Mouse (Mus musculus): Measurements from ENCODE around the gene Sparcl1. TPM values are rescaled to one million over a fixed set of nuclear protein-coding genes. Genes with fewer than 3 reads are reported as not detected.

The Sparcl1 gene
- total RNA-seq, 1 experiment: 0.13 TPM

DNA sequence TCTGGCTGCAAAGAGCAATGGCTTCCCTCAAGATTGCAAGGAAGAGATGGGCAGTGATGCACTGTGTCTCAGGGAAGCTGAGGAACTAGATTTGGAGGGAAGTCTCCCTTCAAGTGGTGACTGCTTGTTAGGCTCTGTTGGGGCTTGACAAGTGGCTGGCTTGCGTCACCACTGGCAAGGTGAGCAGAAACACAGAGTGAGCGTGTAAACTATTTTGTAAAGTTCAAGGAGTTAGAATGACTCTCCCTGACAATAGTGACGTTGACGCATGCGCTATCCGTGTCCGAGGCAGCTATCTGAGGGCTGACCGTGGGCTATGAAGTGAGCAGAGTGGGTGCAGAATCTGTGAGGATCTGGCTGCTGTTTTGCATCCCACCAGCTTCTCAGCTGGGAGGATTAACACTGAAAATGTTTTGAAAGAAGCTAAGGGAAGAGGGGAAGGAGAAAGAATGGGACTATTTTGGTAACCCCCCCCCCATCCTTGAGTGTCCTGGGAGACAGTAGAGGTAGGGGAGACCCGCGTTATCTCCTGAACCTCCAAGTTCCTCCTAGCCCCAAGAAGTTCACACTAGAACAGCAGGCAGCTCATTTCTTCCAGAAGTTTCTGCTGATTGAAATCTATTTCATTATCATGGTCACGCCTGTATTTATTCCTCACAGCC, 18.0 kb downstream of the Sparcl1 start:
- Histone ChIP-seq H3K4me3 (ENCODE audit: insufficient read depth in 1 of 2, low read depth in 1 of 2, low read length in 2 of 2, poor library complexity in 1 of 2, severe bottlenecking in 1 of 2) (no peak overlapping the region), H3K27ac (ENCODE audit: insufficient read depth, low read depth, low read length, poor library complexity, severe bottlenecking) (no peak overlapping the region), H3K36me3 (ENCODE audit: control insufficient read depth, insufficient read depth, low read length, poor library complexity, severe bottlenecking) (no peaks in the 10 kb centered on the region), H3K9me3 (ENCODE audit: control insufficient read depth, insufficient read depth, low read depth, low read length) (no peaks in the 10 kb centered on the region), H3K4me1 (ENCODE audit: control insufficient read depth in 2 of 2, insufficient read depth in 2 of 2, low read length in 2 of 2, poor library complexity in 1 of 2) (no peaks in the 10 kb centered on the region), H3K9ac (ENCODE audit: insufficient read depth, low read depth, low read length, poor library complexity, severe bottlenecking) (no peak overlapping the region)
- no peak for DNase-seq (ENCODE audit: low read depth, low spot score)
- TF ChIP-seq HCFC1 (IDR thresholded peaks at IDR 0.05; ENCODE audit: borderline replicate concordance, insufficient read depth, low read length): no peak
- TF ChIP-seq ZC3H11A (IDR thresholded peaks at IDR 0.05; ENCODE audit: borderline replicate concordance, low read depth, low read length): no peak
- no peak for TF ChIP-seq CHD2 (IDR thresholded peaks at IDR 0.05; ENCODE audit: low read depth, low read length)
- no peak for TF ChIP-seq MAFK (IDR thresholded peaks at IDR 0.05; ENCODE audit: insufficient read depth, low read depth, low read length)
- no peak for TF ChIP-seq ZNF384 (IDR thresholded peaks at IDR 0.05; ENCODE audit: low read depth, low read length)
- in situ Hi-C loops (cut with MboI; ENCODE audit: low sequenced_read_pairs in 2 of 2, unreplicated experiment in 2 of 2): no loop called here

DNA sequence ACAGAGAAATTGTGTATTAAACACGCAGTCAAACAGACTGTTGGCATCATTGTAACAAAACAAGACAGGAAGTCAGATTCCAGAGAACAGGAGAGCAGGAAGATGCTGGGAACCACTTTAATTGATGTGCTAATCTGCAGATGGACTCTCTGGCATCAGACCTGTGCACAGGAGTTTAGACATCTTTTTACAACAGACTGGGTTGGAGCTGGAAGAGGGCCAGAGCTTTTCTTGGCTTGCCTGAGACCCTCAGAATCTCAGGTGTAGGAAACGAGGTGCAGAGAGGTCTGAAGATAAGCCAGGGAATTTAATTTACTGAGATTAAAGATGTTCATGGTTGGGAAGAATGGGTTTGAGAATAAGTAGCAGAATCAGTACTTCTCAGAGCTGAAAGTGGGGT, 23.8 kb downstream of the Sparcl1 start:
- H3K4me1 ChIP-seq (ENCODE audit: control insufficient read depth in 2 of 2, insufficient read depth in 2 of 2, low read length in 2 of 2, poor library complexity in 1 of 2): no peaks in the 10 kb centered on the region
- in situ Hi-C loops (cut with MboI; ENCODE audit: low sequenced_read_pairs in 2 of 2, unreplicated experiment in 2 of 2): no loop called here
- no peak overlapping the region for H3K9ac ChIP-seq (ENCODE audit: insufficient read depth, low read depth, low read length, poor library complexity, severe bottlenecking)
- H3K36me3 ChIP-seq (ENCODE audit: control insufficient read depth, insufficient read depth, low read length, poor library complexity, severe bottlenecking): no peaks in the 10 kb centered on the region
- TF ChIP-seq HCFC1 (IDR thresholded peaks at IDR 0.05; ENCODE audit: borderline replicate concordance, insufficient read depth, low read length) (no peak), ZC3H11A (IDR thresholded peaks at IDR 0.05; ENCODE audit: borderline replicate concordance, low read depth, low read length) (no peak), CHD2 (IDR thresholded peaks at IDR 0.05; ENCODE audit: low read depth, low read length) (no peak), MAFK (IDR thresholded peaks at IDR 0.05; ENCODE audit: insufficient read depth, low read depth, low read length) (no peak), ZNF384 (IDR thresholded peaks at IDR 0.05; ENCODE audit: low read depth, low read length) (no peak)
- no peaks in the 10 kb centered on the region for H3K9me3 ChIP-seq (ENCODE audit: control insufficient read depth, insufficient read depth, low read depth, low read length)
- H3K27ac ChIP-seq (ENCODE audit: insufficient read depth, low read depth, low read length, poor library complexity, severe bottlenecking): no peak overlapping the region
- H3K4me3 ChIP-seq (ENCODE audit: insufficient read depth in 1 of 2, low read depth in 1 of 2, low read length in 2 of 2, poor library complexity in 1 of 2, severe bottlenecking in 1 of 2): no peak overlapping the region
- no peak for DNase-seq (ENCODE audit: low read depth, low spot score)

DNA sequence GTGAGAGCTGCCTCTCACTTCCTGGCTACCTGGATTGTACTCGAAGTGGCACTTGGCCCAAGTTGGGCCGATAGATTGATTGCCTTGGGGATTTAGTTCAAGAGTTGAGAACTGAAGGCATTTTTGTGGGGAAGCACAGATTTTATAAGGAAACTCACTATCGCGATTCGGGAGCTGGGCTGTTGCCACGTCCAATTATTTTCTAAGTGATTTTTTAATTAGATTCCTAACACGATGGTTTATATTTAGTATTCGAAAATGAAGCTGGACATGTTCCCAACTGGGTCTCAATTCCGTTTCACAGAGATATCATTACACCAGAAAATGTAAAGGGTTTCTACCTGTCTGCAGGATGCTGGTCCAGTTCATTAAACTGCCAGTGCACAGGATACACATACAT, 28.2 kb downstream of the Sparcl1 start:
- H3K4me3 ChIP-seq (ENCODE audit: insufficient read depth in 1 of 2, low read depth in 1 of 2, low read length in 2 of 2, poor library complexity in 1 of 2, severe bottlenecking in 1 of 2): no peak overlapping the region
- H3K36me3 ChIP-seq (ENCODE audit: control insufficient read depth, insufficient read depth, low read length, poor library complexity, severe bottlenecking): no peaks in the 10 kb centered on the region
- no peaks in the 10 kb centered on the region for H3K4me1 ChIP-seq (ENCODE audit: control insufficient read depth in 2 of 2, insufficient read depth in 2 of 2, low read length in 2 of 2, poor library complexity in 1 of 2)
- no peak for DNase-seq (ENCODE audit: low read depth, low spot score)
- no peaks in the 10 kb centered on the region for H3K9me3 ChIP-seq (ENCODE audit: control insufficient read depth, insufficient read depth, low read depth, low read length)
- in situ Hi-C loops (cut with MboI; ENCODE audit: low sequenced_read_pairs in 2 of 2, unreplicated experiment in 2 of 2): no loop called here
- no peak overlapping the region for H3K27ac ChIP-seq (ENCODE audit: insufficient read depth, low read depth, low read length, poor library complexity, severe bottlenecking)
- TF ChIP-seq ZNF384 (IDR thresholded peaks at IDR 0.05; ENCODE audit: low read depth, low read length): no peak
- TF ChIP-seq CHD2 (IDR thresholded peaks at IDR 0.05; ENCODE audit: low read depth, low read length): no peak
- TF ChIP-seq MAFK (IDR thresholded peaks at IDR 0.05; ENCODE audit: insufficient read depth, low read depth, low read length): no peak
- no peak for TF ChIP-seq HCFC1 (IDR thresholded peaks at IDR 0.05; ENCODE audit: borderline replicate concordance, insufficient read depth, low read length)
- no peak for TF ChIP-seq ZC3H11A (IDR thresholded peaks at IDR 0.05; ENCODE audit: borderline replicate concordance, low read depth, low read length)
- H3K9ac ChIP-seq (ENCODE audit: insufficient read depth, low read depth, low read length, poor library complexity, severe bottlenecking): no peak overlapping the region

DNA sequence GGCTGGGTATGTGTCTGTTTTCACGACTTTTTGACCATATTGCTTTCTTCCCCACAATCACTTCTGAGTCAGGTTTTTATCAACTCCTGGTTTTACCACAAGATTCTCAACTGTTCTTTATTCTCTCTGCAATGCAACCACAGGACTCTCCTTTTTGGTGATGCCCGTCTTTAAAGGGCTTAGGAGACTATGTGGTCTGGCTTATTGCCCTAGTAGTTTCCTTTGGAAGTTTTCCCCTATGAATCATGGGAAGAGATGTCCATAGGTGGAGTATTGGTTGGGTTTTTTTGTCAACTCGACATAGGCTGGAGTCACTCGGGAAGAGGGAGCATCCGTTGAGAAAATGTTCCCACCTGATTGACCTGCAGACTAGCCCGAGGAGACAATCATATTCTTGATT, 32.8 kb downstream of the Sparcl1 start:
- H3K4me1 ChIP-seq (ENCODE audit: control insufficient read depth in 2 of 2, insufficient read depth in 2 of 2, low read length in 2 of 2, poor library complexity in 1 of 2): no peaks in the 10 kb centered on the region
- H3K36me3 ChIP-seq (ENCODE audit: control insufficient read depth, insufficient read depth, low read length, poor library complexity, severe bottlenecking): no peaks in the 10 kb centered on the region
- no peak overlapping the region for H3K9ac ChIP-seq (ENCODE audit: insufficient read depth, low read depth, low read length, poor library complexity, severe bottlenecking)
- in situ Hi-C loops (cut with MboI; ENCODE audit: low sequenced_read_pairs in 2 of 2, unreplicated experiment in 2 of 2): no loop called here
- no peaks in the 10 kb centered on the region for H3K9me3 ChIP-seq (ENCODE audit: control insufficient read depth, insufficient read depth, low read depth, low read length)
- no peak for TF ChIP-seq MAFK (IDR thresholded peaks at IDR 0.05; ENCODE audit: insufficient read depth, low read depth, low read length)
- no peak for TF ChIP-seq ZC3H11A (IDR thresholded peaks at IDR 0.05; ENCODE audit: borderline replicate concordance, low read depth, low read length)
- TF ChIP-seq HCFC1 (IDR thresholded peaks at IDR 0.05; ENCODE audit: borderline replicate concordance, insufficient read depth, low read length): no peak
- TF ChIP-seq CHD2 (IDR thresholded peaks at IDR 0.05; ENCODE audit: low read depth, low read length): no peak
- no peak for TF ChIP-seq ZNF384 (IDR thresholded peaks at IDR 0.05; ENCODE audit: low read depth, low read length)
- no peak overlapping the region for H3K4me3 ChIP-seq (ENCODE audit: insufficient read depth in 1 of 2, low read depth in 1 of 2, low read length in 2 of 2, poor library complexity in 1 of 2, severe bottlenecking in 1 of 2)
- no peak for DNase-seq (ENCODE audit: low read depth, low spot score)
- H3K27ac ChIP-seq (ENCODE audit: insufficient read depth, low read depth, low read length, poor library complexity, severe bottlenecking): no peak overlapping the region
